Mouse (Mus musculus) G1E (cell line): Measurements from ENCODE around the gene Foxo3. TPM values are rescaled to one million over a fixed set of nuclear protein-coding genes. Genes with fewer than 3 reads are reported as not detected.

ENCODE experiments used
- ATAC-seq: 2 replicates; pipeline ENCODE4 v1.8.0; 2016; ENCODE audit warnings: mild to moderate bottlenecking; ENCODE audit not compliant: insufficient number of reproducible peaks, poor library complexity, low FRiP score, severe bottlenecking; ENCODE audit errors: extremely low read depth
- DNase-seq: peaks from one replicate; pipeline ENCODE4 v3.0.0; 2012; ENCODE audit warnings: low spot score
- H3K27me3 ChIP-seq: 2 replicates; pipeline ENCODE4 v1.6.1; 2012; ENCODE audit warnings: mild to moderate bottlenecking, low read length, inconsistent platforms; ENCODE audit not compliant: insufficient read depth
- H3K36me3 ChIP-seq: replicated peaks from 2 replicates; pipeline ENCODE3; 2012; ENCODE audit warnings: mild to moderate bottlenecking, inconsistent platforms
- H3K4me1 ChIP-seq: 2 replicates; pipeline ENCODE4 v1.6.1; 2012; ENCODE audit warnings: low read depth, low read length, inconsistent platforms, mixed read lengths; ENCODE audit not compliant: insufficient read depth
- H3K4me3 ChIP-seq: 2 replicates; pipeline ENCODE4 v1.5.1; 2012; ENCODE audit warnings: low read depth, mild to moderate bottlenecking, inconsistent platforms, low read length, moderate library complexity, mixed read lengths
- H3K9me3 ChIP-seq: replicated peaks from 2 replicates; pipeline ENCODE4 v1.6.1; 2012; ENCODE audit warnings: inconsistent platforms
- CTCF ChIP-seq: IDR thresholded peaks from 2 replicates; pipeline ENCODE4 v1.5.1; 2012; ENCODE audit warnings: low read depth, low read length, inconsistent platforms, mixed read lengths
- GATA1 ChIP-seq: IDR thresholded peaks from 2 replicates; pipeline ENCODE4 v1.6.1; 2012; ENCODE audit warnings: borderline replicate concordance, low read length, inconsistent platforms, mixed read lengths
- GATA2 ChIP-seq: IDR thresholded peaks from 2 replicates; pipeline ENCODE4 v1.6.1; 2012; ENCODE audit warnings: low read depth, low read length, inconsistent platforms, borderline replicate concordance
- POLR2AphosphoS5 ChIP-seq: IDR thresholded peaks from 2 replicates; pipeline ENCODE4 v1.6.1; 2012; ENCODE audit warnings: low read depth, low read length, inconsistent platforms; ENCODE audit not compliant: insufficient replicate concordance
- TAL1 ChIP-seq: conservative IDR thresholded peaks from 2 replicates; pipeline ENCODE4 v1.6.1; 2012; ENCODE audit warnings: low read depth, low read length, inconsistent platforms, mixed read lengths
- polyA plus RNA-seq: library from polyadenylated mRNA; stranded (reverse); fragments of >175 nt; gene quantifications from 2 replicates; pipeline ENCODE4 v1.2.3, GENCODE M21; 2012
- total RNA-seq, 2 experiments: library from RNA; stranded (forward) in 1 of 2; stranded (reverse) in 1 of 2; fragments of 200-1000 nt in 1 of 2; fragments of >200 nt in 1 of 2; fragmentation: Nextera tagmentation in 1 of 2; gene quantifications; 2 replicates each; pipeline ENCODE4 v1.2.3; 2014 to 2017

Gene Foxo3
- total and polyA plus RNA-seq, 3 experiments, result 45.5 to 98.4 (median 59.2) TPM

DNA sequence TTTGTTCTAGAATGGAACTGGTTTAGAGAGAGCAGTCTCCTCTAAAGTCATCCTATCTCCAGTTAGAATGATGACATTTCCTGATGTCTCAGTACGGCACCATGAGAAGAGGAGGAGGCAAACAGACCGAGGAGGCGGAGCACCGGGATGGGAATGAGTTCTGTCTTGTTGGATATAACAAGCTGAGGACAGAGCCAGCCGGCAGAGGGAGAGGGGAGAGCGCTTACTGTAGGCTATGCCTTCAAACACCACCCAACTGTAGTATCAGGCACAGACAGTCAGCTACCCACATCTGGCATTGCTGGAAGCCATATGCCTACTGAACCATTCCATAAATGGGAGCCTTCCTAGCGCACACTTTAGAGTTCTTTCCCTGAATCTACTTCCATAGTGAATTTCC is 32.6 kb downstream of the Foxo3 start:
- peaks cover 67% of the 10 kb centered on the region for H3K36me3 ChIP-seq
- DNase-seq, result no peak
- TF ChIP-seq CTCF (no peak), GATA2 (no peak), POLR2AphosphoS5 (no peak)
- no peak overlapping the region; the same call in 1 of the 2 replicates for H3K4me3 ChIP-seq
- no peak for ATAC-seq
- no peaks in the 10 kb centered on the region for H3K27me3 ChIP-seq
- H3K4me1 ChIP-seq, result peaks cover 83% of the 10 kb centered on the region
- H3K9me3 ChIP-seq, result no peaks in the 10 kb centered on the region

DNA sequence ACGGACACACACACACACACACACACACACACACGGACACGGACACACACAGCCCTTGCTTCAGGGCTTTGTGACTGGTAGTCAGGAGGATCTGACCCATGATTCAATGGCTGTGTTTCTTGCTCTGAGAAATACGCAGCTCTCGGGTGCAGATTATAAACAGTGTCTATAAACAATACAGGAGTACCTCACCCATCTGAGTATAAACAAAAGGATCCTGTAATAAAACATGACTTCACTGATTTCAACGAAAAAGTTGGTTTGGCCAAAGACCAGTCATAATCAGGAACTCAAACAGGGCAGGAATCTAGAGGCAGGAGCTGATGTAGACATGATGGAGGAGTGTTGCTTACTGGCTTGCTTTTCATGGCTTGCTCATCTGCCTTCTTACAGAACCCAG is 34.1 kb downstream of the Foxo3 start:
- no peak for ATAC-seq
- Histone ChIP-seq H3K4me1 (peaks cover 74% of the 10 kb centered on the region), H3K9me3 (no peaks in the 10 kb centered on the region), H3K36me3 (peaks cover 69% of the 10 kb centered on the region), H3K27me3 (no peaks in the 10 kb centered on the region), H3K4me3 (no peak overlapping the region)
- TF ChIP-seq GATA1 (no peak), TAL1 (no peak), CTCF (no peak), POLR2AphosphoS5 (no peak), GATA2 (no peak)
- DNase-seq, result no peak

DNA sequence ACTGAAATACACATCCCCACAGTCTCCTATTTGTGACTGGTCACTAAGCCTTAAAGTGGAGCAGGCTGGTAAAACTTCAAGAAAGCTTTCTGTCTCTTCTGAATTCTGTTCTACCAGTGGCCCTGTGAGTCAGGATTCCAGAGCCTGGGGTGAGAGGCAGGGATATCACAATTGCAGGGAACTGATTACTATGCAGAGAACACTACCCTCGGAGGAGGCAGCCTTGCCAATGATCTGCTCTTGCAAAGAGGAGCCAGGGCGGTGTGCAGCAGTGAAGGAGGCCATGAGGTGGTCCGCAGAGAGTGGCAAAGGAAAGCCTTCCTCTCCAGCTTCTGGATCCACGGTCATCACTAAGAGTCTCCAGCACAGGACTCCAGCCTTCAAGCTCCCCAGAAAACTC is 34.8 kb downstream of the Foxo3 start:
- Histone ChIP-seq H3K27me3 (no peaks in the 10 kb centered on the region), H3K36me3 (peaks cover 72% of the 10 kb centered on the region), H3K9me3 (no peaks in the 10 kb centered on the region), H3K4me3 (no peak overlapping the region), H3K4me1 (peaks cover 72% of the 10 kb centered on the region)
- DNase-seq (no peak), ATAC-seq (no peak)
- TF ChIP-seq POLR2AphosphoS5 (no peak), GATA1 (no peak), GATA2 (no peak), CTCF (no peak), TAL1 (no peak)

DNA sequence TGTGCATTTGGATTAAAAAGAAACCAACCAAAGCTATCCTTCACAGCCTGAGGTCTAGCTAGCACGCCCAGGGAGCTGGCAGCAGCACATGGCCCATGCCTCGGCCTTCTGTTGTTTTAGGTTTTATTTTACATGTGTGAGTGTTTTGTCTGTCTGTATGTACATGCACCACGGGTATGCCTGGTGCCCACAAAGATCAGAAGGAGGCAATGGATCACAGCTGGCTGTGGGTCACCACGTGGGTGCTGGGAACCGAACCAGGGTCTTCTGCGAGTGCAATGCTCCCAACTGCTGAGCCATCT is 36.8 kb downstream of the Foxo3 start:
- Histone ChIP-seq H3K4me1 (peaks cover 62% of the 10 kb centered on the region), H3K36me3 (peaks cover 76% of the 10 kb centered on the region), H3K27me3 (no peaks in the 10 kb centered on the region), H3K9me3 (no peaks in the 10 kb centered on the region), H3K4me3 (no peak overlapping the region)
- ATAC-seq (no peak), DNase-seq (no peak)
- TF ChIP-seq TAL1 (no peak), GATA1 (no peak), POLR2AphosphoS5 (no peak), CTCF (no peak), GATA2 (no peak)

DNA sequence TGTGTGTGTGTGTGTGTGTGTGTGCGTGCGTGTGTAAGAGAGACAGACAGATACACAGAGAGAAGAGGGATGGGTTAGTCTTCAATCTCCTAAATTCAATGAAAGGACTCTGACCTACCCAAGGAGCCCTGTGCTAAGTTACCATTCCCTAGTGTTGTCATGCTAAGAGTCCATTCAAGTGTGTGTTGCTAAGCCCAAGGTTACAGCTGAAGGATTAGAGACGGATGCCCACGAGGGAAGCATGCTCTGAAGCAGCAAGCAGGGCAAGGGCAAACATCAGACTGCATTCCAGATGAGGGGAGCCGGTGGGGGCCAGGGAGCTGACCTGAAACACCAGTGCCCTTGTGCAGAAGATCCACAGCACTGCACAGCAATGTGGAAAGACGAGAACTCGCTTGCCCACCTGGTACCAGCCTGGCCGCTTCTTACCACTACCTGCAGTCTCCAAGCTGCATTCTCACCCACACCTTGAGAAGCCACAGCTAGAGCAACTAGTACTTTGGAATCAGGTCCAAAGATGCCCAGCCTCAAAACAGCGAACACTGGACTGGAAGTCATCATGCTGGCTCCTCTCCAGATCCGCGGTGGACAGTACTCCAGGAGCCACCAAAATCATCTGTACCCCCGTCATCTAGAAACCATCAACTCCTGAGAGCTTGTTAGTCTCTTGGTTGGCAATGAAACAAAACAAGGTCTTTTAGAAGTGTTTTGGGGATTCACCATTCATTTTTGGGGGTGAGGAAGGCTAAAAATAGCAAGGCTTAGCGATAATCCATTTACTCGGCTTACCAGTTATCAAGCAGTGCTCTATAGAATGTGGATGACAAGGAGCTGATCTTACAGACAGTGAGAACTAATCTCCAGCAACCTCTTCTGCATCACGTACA is 37.4 kb downstream of the Foxo3 start:
- H3K36me3 ChIP-seq, result peaks cover 77% of the 10 kb centered on the region

DNA sequence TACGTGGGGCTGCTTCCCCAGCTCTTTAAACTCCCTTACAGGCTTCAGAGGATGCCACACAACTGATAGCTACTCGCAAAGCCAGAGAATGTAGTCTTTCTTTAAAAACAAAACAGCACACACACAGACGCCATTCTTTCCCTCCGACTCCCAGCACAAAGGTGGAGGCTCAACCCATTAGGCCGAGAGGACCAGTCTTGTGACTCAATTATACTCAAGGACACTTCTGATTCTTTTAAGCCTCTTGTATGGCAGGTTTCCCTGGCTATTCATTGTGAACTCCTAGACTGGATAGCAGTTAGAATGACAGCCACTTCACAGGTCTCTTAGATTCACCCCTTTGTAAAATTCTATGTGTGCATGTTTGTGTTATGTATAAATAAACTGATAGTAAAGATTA is 38.3 kb downstream of the Foxo3 start:
- ATAC-seq, result no peak
- peaks cover 57% of the 10 kb centered on the region for H3K4me1 ChIP-seq

More for the DNA sequence above, 37.4 kb downstream of the Foxo3 start:
- Histone ChIP-seq H3K4me1 (peaks cover 59% of the 10 kb centered on the region), H3K9me3 (no peaks in the 10 kb centered on the region), H3K27me3 (no peaks in the 10 kb centered on the region), H3K4me3 (no peak overlapping the region)
- DNase-seq (no peak), ATAC-seq (no peak)
- TF ChIP-seq TAL1 (no peak), CTCF (no peak), GATA1 (no peak), POLR2AphosphoS5 (no peak), GATA2 (no peak)

More for the DNA sequence above, 38.3 kb downstream of the Foxo3 start:
- Histone ChIP-seq H3K4me3 (no peak overlapping the region), H3K36me3 (peaks cover 77% of the 10 kb centered on the region), H3K9me3 (no peaks in the 10 kb centered on the region), H3K27me3 (no peaks in the 10 kb centered on the region)
- DNase-seq, result no peak
- TF ChIP-seq GATA2 (no peak), TAL1 (no peak), CTCF (no peak), POLR2AphosphoS5 (no peak), GATA1 (no peak)
